Mouse (Mus musculus): ENCODE measurements around the gene As3mt.
"Not testable (repeated sequence)": the region's sequence is repeated elsewhere in the genome, so short reads cannot be mapped to it uniquely, and the experiment has no call there.

DNA sequence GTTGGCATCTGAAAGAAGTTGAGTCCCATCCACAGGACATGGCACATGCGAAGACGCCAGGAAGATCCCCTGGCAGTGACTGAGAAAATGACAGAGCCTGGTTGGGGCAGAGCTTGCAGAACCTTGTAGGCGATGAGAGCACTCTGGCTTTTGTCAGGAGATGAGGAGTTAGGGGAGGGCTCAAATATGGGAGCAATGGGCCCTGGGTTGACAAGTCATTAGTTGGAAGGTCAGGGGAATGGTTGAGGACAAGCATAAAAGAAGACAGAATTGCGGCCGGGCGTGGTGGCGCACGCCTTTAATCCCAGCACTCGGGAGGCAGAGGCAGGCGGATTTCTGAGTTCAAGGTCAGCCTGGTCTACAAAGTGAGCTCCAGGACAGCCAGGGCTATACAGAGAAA, 52.7 kb downstream of the As3mt start:
- TF ChIP-seq CTCF (conservative IDR thresholded peaks at IDR 0.05; ENCODE audit: low read length); NANOG (IDR thresholded peaks at IDR 0.05; ENCODE audit: borderline replicate concordance, low read length): not testable (repeated sequence)
